Mouse (Mus musculus): Measurements from ENCODE around the gene Itga3.
A peak's percentile ranks its signal among the peaks of the same experiment; 100 is the strongest.

The Itga3 gene

GRCm38 (mm10) chr11:95071266-95071665 lies 5.3 kb downstream of the Itga3 start:
- DNase-seq (ENCODE audit: low spot score in 2 of 2) = no peak

- no peak for DNase-seq (ENCODE audit: low spot score in 2 of 2)
Observed at GRCm38 (mm10) chr11:95070140-95071107, 6.2 kb downstream of the Itga3 start.

GRCm38 (mm10) chr11:95069226-95069957 lies 7.2 kb downstream of the Itga3 start:
- DNase-seq (ENCODE audit: low spot score in 2 of 2) = no peak

DNA sequence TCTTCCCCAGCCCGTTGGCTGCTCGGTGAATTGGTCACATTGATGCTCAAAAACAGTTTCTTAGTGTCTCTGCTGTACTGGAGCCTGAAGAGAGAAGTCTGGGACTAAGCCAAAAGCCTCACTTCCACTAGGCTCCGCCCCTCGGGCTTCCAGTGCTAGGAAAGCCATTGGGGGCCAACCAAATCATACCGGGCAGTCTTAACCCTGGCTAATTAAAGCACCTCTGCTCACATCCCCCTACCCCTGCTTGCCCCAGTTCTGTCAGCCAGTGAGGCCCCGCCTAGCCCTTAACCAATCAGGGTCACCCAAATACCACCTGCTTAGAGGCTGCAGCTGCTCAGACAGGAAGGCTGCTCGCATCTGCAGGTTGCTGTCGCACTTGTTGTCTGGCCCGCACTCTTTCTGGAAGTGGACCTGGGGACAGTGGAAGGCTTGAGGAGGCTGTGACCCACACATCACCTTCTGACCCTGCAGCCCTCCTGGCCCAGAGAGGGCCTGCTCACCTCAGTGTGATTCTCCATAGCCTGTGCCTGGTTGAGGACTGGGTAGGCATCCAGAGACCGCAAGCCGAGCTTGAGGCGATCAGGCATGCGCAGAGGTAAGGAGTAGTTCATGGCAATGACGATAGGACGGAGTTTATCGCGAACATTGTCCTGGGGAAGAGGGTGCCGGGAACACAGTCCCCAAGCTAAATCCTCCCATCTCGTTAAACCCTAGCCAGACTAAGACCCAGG lies 19.7 kb downstream of the Itga3 start:
- DNase-seq (ENCODE audit: low spot score in 2 of 2) = no peak

DNA sequence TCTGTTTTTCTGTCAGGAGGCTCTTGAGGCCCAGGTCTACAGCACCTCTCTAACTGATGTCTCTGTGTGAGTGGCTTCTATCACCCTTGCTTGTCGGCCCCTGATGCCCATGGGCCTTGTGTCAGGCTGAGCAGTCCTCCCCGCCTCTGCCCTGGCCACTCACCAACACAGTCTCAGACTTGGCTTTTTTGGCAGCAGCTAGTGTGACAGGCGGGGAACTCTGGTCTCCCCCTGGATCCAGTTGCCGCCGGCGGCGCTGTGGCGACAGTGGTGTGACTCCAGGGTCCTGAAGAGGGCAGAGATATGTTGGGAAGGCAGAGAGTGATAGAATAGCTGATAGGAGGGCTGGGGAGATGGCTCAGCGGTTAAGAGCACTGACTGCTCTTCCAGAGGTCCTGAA lies 23.5 kb downstream of the Itga3 start:
- no peak for DNase-seq (ENCODE audit: low spot score in 2 of 2)

DNA sequence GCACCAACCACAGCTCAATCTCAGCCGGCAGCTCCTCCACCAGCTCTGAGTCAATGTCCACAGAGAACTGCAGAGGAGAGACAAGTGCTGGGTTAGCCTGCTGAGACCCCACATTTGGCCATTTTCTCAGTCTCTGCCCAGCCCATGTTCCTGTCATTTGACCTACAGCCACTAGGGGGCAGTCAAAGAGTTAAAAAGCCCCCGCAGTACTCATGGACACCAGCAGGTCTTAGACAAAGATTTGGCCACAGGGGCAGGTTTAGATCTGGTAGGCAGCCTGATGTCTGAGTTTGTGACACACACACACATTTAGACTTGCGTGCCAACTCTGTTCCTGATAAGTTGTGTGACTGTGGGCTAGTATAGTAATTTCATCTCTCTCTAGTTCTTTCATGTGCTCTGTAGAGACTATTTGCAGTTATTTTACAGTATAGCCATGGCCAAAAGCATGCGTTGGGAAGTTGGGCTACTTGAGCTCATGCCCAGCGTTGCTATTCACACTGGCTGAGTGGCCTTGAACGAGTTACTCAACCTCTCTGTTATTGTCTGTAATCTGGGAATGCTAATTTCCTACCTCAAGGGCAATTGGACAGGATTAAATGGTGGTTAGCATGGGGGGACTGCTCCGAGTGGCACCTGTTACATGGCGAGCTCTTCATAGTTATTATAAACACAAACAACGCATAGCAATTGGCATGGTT lies 29.5 kb downstream of the Itga3 start:
- DNase-seq (ENCODE audit: low spot score in 2 of 2) = peak in 1 of 2 experiments; percentile 62

DNA sequence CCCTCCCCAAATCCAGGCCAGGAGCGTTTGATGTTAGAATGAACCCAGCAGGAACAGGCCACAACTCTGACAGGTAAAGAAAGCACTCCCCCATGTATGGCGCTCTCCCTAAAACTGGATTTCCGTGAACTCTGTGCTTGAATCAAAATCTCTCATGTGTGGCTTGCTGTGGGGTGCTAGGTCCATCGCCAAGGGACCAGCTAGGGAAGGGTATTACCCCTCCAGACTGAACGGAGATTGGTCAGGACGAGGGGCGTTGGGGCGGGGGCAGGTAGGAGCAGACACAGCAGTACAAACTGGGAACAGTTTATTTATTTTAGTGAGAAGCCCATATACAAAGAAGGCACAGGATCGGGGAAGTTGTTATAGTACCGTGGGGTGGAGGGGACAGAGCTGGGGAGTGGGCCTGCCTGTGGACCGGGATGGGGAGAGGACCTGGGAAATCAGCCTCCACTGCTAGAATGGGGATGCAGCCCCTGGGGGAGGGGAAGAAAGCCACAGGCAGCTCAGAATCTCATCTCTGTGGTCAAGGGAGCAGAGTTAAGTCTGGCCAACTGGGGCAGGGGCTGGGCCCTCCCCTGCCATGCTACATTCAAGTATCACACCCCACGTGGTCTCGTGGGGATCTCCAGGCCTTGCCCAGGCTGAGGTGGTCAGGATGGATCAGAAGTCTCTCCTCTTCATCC lies 32.3 kb downstream of the Itga3 start:
- DNase-seq (ENCODE audit: low spot score in 2 of 2) = no peak

DNA sequence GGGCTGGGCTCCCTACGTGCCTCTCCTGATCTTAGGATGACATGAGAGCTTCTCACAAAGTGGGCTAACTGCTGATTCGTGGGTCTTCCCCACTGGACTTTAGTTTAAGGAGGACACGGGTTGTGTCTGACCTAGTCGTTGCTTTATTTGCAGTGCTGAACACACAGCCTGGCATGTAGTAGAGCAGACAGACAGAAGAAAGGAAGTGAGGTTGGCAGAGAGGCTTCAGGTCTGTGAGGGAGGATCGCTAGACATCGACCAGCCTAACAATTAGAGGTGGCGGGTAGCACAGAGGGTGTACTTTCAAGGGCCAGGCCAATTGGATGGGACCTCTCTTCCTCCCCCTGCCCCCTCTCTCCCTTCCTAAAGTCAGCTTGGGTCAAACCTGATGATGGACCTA lies 33.0 kb downstream of the Itga3 start:
- DNase-seq (ENCODE audit: low spot score in 2 of 2) = no peak

GRCm38 (mm10) chr11:95043060-95043459 lies 33.5 kb downstream of the Itga3 start:
- no peak for DNase-seq (ENCODE audit: low spot score in 2 of 2)

DNA sequence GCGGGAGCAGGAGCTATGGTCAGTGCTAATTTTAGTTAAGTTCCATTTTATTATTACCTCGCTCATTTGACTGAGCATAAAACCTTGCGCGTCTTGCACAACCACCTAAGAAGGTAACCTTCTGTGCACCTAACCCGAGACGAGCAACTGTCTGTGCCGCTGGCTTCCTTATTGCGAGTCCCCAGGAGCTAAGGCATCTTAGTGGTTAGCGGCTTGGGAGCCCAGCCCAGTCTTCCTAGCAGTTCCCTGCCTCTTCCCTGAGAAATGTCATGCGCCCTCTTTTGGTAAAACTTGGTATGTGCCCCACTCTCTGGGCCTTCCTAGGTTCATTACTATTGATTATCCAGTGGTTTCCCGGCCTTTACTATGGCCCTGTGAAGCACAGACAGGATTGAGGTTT lies 34.5 kb downstream of the Itga3 start:
- DNase-seq (ENCODE audit: low spot score in 2 of 2) = peak in 1 of 2 experiments; percentile 84

GRCm38 (mm10) chr11:95041139-95041609 lies 35.4 kb downstream of the Itga3 start, which contains the start of gene Pdk2:
TSS of gene Pdk2 (minus strand) at chr11:95041354.
- peak; percentile 88 to 93 for DNase-seq (ENCODE audit: low spot score in 2 of 2)

GRCm38 (mm10) chr11:95040491-95041138 lies 36.0 kb downstream of the Itga3 start:
- DNase-seq (ENCODE audit: low spot score in 2 of 2) = peak in 1 of 2 experiments; percentile 50

GRCm38 (mm10) chr11:95039766-95040165 lies 36.8 kb downstream of the Itga3 start:
- DNase-seq (ENCODE audit: low spot score in 2 of 2) = no peak

GRCm38 (mm10) chr11:95038818-95039655 lies 37.6 kb downstream of the Itga3 start:
- no peak for DNase-seq (ENCODE audit: low spot score in 2 of 2)

DNA sequence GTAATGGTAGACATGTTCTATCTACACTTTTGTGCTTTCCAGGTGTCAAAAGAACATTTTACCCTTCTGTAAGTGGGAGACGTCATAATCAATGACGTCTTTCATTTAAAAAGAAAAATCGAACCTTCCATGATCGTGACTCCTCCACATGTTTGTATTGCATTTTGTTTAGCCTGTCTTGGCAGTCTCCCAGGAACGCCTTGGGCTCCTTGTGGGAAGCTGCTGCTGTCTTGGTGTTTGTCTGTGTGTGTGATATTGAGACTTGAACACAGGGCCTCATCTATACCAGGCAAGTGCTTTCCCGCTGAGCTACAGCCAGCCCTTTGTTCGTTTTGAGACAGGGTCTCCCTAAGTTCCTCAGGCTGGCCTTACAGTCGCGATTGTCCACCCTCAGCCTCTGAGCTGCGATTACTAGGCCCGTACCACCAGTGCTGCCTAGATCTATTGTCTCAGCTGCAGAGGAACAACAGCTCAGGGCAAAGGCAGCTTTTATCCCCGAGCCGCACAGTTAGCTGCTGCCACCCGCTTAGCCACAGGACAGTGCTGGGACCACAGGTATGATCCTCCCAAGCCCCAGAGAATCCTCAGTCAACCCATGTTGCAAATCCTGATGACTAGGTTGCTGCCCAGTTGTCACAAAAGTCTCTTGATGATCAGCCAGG lies 38.3 kb downstream of the Itga3 start:
- DNase-seq (ENCODE audit: low spot score in 2 of 2) = no peak

- peak in 1 of 2 experiments; percentile 50 for DNase-seq (ENCODE audit: low spot score in 2 of 2)
Observed at GRCm38 (mm10) chr11:95037306-95037705, 39.3 kb downstream of the Itga3 start.

- no peak for DNase-seq (ENCODE audit: low spot score in 2 of 2)
Observed at GRCm38 (mm10) chr11:95036521-95036920, 40.1 kb downstream of the Itga3 start.

DNA sequence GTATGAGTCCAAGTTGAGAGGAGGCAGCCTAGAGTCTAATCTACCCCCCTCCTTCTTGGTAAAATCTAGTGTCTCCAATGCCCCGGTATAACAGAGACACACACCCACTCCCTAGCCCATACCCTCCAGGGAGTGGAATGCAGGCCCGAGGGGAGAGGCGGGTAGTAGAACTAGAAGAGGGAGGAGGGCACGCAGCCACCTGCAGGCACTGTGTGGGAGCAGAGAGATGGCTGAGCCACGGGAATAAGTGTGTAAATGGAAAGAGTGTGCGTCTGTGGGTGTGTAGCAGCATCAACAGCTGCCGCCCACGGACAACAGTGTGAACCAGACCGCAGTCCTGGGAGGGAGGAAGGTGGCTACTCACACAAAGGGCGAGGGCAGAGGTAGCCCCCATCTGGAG lies 41.7 kb downstream of the Itga3 start:
- DNase-seq (ENCODE audit: low spot score in 2 of 2) = no peak

DNA sequence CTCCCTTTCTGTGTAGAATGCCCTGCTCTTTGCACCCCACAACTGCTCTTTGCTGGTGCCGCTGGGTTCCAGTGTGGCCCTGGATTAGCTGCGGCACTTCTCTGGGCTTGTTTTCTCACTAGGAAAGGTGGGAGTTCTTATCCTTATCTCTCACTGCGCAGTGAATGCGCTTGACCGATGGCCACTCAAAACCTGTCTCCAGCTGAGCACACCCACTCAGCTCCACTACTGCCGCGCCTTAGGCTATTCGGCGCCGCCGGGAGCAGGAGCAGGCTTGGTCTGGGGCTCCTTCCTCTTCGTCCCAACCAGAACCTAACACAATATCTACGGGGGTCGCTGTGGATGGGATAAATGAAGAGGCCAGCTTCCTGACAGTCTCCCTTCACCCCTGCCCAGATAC lies 43.0 kb downstream of the Itga3 start:
- no peak for DNase-seq (ENCODE audit: low spot score in 2 of 2)
